Mouse (Mus musculus): ENCODE measurements around the gene Mxra7.

The Mxra7 gene

GRCm38 (mm10) chr11:116816769-116817168 is 11.1 kb downstream of the Mxra7 start:
- DNase-seq, result peak; percentile 16

GRCm38 (mm10) chr11:116814884-116815415 is 12.9 kb downstream of the Mxra7 start:
- DNase-seq, result peak; percentile 19

- peak; percentile 31 for DNase-seq
Observed at GRCm38 (mm10) chr11:116814076-116814883, 13.6 kb downstream of the Mxra7 start.

- DNase-seq, result no peak
Observed at GRCm38 (mm10) chr11:116813610-116814009, 14.2 kb downstream of the Mxra7 start.

GRCm38 (mm10) chr11:116812793-116813529 is 14.9 kb downstream of the Mxra7 start:
- DNase-seq, result peak; percentile 61

GRCm38 (mm10) chr11:116810983-116811901 is 16.6 kb downstream of the Mxra7 start:
- DNase-seq, result peak; percentile 89

- DNase-seq, result peak; percentile 53
Observed at GRCm38 (mm10) chr11:116810528-116810927, 17.3 kb downstream of the Mxra7 start.

GRCm38 (mm10) chr11:116809520-116809919 is 18.3 kb downstream of the Mxra7 start:
- peak; percentile 39 for DNase-seq

- no peak for DNase-seq
Observed at GRCm38 (mm10) chr11:116808811-116809395, 18.9 kb downstream of the Mxra7 start.

- peak; percentile 85 for DNase-seq
Observed at GRCm38 (mm10) chr11:116807938-116808606, 19.8 kb downstream of the Mxra7 start.

GRCm38 (mm10) chr11:116807526-116807925 is 20.3 kb downstream of the Mxra7 start:
- peak; percentile 10 for DNase-seq

GRCm38 (mm10) chr11:116807116-116807515 is 20.7 kb downstream of the Mxra7 start:
- DNase-seq, result peak; percentile 16

GRCm38 (mm10) chr11:116806136-116807071 is 21.4 kb downstream of the Mxra7 start:
- peak; percentile 14 for DNase-seq

- DNase-seq, result no peak
Observed at GRCm38 (mm10) chr11:116802709-116803108, 25.1 kb downstream of the Mxra7 start.

- no peak for DNase-seq
Observed at GRCm38 (mm10) chr11:116801106-116801505, 26.7 kb downstream of the Mxra7 start.

GRCm38 (mm10) chr11:116799364-116799763 is 28.5 kb downstream of the Mxra7 start:
- no peak for DNase-seq

- no peak for DNase-seq
Observed at GRCm38 (mm10) chr11:116784221-116784620, 43.6 kb downstream of the Mxra7 start.

- no peak for DNase-seq
Observed at GRCm38 (mm10) chr11:116782737-116783145, 45.1 kb downstream of the Mxra7 start.

GRCm38 (mm10) chr11:116775407-116775806 is 52.4 kb downstream of the Mxra7 start, which contains the start of gene St6galnac1:
TSS of gene St6galnac1 (minus strand) at chr11:116775507.
- no peak for DNase-seq

- no peak for DNase-seq
Observed at GRCm38 (mm10) chr11:116773205-116773604, 54.6 kb downstream of the Mxra7 start.

All from cerebellum, adult 9-11 months (tissue).